Mouse (Mus musculus): ENCODE results near the gene Rusc2. TPM values are rescaled to one million over a fixed set of nuclear protein-coding genes. Genes with fewer than 3 reads are reported as not detected.

Rusc2 gene
- polyA plus RNA-seq, 1 experiment from 2014 or later: 7.4 TPM

GRCm38 (mm10) chr4:43399391-43400131, 17.8 kb downstream of the Rusc2 start:
- no peak overlapping the region for H3K4me3 ChIP-seq (ENCODE audit: low read depth, low read length)
- H3K27me3 ChIP-seq (ENCODE audit: control insufficient read depth, insufficient read depth, low read length): no peaks in the 10 kb centered on the region
- no peaks in the 10 kb centered on the region for H3K36me3 ChIP-seq (replicated peaks; ENCODE audit: control insufficient read depth, insufficient read depth, low read depth, low read length)
- DNase-seq (ENCODE audit: low spot score) (no peak), ATAC-seq (replicated peaks; ENCODE audit: insufficient number of reproducible peaks, low FRiP score, low TSS enrichment, low read depth) (no peak)
- WGBS: 75% methylated on average over 31 of the region's 31 CpGs
- no peak overlapping the region for H3K9ac ChIP-seq (replicated peaks; ENCODE audit: low read length)
- no peaks in the 10 kb centered on the region for H3K9me3 ChIP-seq (replicated peaks; ENCODE audit: control insufficient read depth, low read length)
- H3K4me2 ChIP-seq (ENCODE audit: low read depth, low read length): no peak overlapping the region
- no peak overlapping the region for H3K27ac ChIP-seq (replicated peaks; ENCODE audit: low read depth, low read length)
- H3K4me1 ChIP-seq (ENCODE audit: control insufficient read depth, insufficient read depth, low read length): peaks cover 11% of the 10 kb centered on the region; the same call in 1 of the 2 replicates

GRCm38 (mm10) chr4:43400976-43401375, 19.2 kb downstream of the Rusc2 start:
- ATAC-seq (replicated peaks; ENCODE audit: insufficient number of reproducible peaks, low FRiP score, low TSS enrichment, low read depth) (peak; percentile 69), DNase-seq (ENCODE audit: low spot score) (peak; percentile 76)
- Histone ChIP-seq H3K4me3 (ENCODE audit: low read depth, low read length) (no peak overlapping the region), H3K36me3 (replicated peaks; ENCODE audit: control insufficient read depth, insufficient read depth, low read depth, low read length) (no peaks in the 10 kb centered on the region), H3K4me1 (ENCODE audit: control insufficient read depth, insufficient read depth, low read length) (peaks cover 11% of the 10 kb centered on the region; the same call in 1 of the 2 replicates), H3K27me3 (ENCODE audit: control insufficient read depth, insufficient read depth, low read length) (no peaks in the 10 kb centered on the region), H3K9ac (replicated peaks; ENCODE audit: low read length) (no peak overlapping the region), H3K9me3 (replicated peaks; ENCODE audit: control insufficient read depth, low read length) (no peaks in the 10 kb centered on the region), H3K4me2 (ENCODE audit: low read depth, low read length) (peak overlapping the region; percentile 11; the same call in 1 of the 2 replicates), H3K27ac (replicated peaks; ENCODE audit: low read depth, low read length) (no peak overlapping the region)
- 25% methylated on average over 10 of the region's 10 CpGs for WGBS

GRCm38 (mm10) chr4:43401486-43401885, 19.7 kb downstream of the Rusc2 start:
- H3K36me3 ChIP-seq (replicated peaks; ENCODE audit: control insufficient read depth, insufficient read depth, low read depth, low read length): no peaks in the 10 kb centered on the region
- no peaks in the 10 kb centered on the region for H3K27me3 ChIP-seq (ENCODE audit: control insufficient read depth, insufficient read depth, low read length)
- H3K9ac ChIP-seq (replicated peaks; ENCODE audit: low read length): 0 out of 2 replicates have a peak overlapping the region, but pooled peaks have one; percentile 15
- DNase-seq (ENCODE audit: low spot score): no peak
- H3K27ac ChIP-seq (replicated peaks; ENCODE audit: low read depth, low read length): no peak overlapping the region
- H3K4me3 ChIP-seq (ENCODE audit: low read depth, low read length): no peak overlapping the region
- H3K9me3 ChIP-seq (replicated peaks; ENCODE audit: control insufficient read depth, low read length): no peaks in the 10 kb centered on the region
- no peak for ATAC-seq (replicated peaks; ENCODE audit: insufficient number of reproducible peaks, low FRiP score, low TSS enrichment, low read depth)
- peak overlapping the region; percentile 11; the same call in 1 of the 2 replicates for H3K4me2 ChIP-seq (ENCODE audit: low read depth, low read length)
- WGBS: 81% methylated on average over 10 of the region's 10 CpGs
- peaks cover 11% of the 10 kb centered on the region; the same call in 1 of the 2 replicates for H3K4me1 ChIP-seq (ENCODE audit: control insufficient read depth, insufficient read depth, low read length)

- WGBS: 74% methylated on average over 9 of the region's 9 CpGs
- Histone ChIP-seq H3K4me2 (ENCODE audit: low read depth, low read length) (no peak overlapping the region), H3K9ac (replicated peaks; ENCODE audit: low read length) (no peak overlapping the region), H3K9me3 (replicated peaks; ENCODE audit: control insufficient read depth, low read length) (no peaks in the 10 kb centered on the region), H3K27ac (replicated peaks; ENCODE audit: low read depth, low read length) (no peak overlapping the region), H3K27me3 (ENCODE audit: control insufficient read depth, insufficient read depth, low read length) (no peaks in the 10 kb centered on the region), H3K4me1 (ENCODE audit: control insufficient read depth, insufficient read depth, low read length) (peaks cover 11% of the 10 kb centered on the region; the same call in 1 of the 2 replicates), H3K36me3 (replicated peaks; ENCODE audit: control insufficient read depth, insufficient read depth, low read depth, low read length) (no peaks in the 10 kb centered on the region), H3K4me3 (ENCODE audit: low read depth, low read length) (no peak overlapping the region)
- ATAC-seq (replicated peaks; ENCODE audit: insufficient number of reproducible peaks, low FRiP score, low TSS enrichment, low read depth) (no peak), DNase-seq (ENCODE audit: low spot score) (no peak)
These were observed 20.4 kb downstream of the Rusc2 start for GRCm38 (mm10) chr4:43402212-43402611.

- no peak for ATAC-seq (replicated peaks; ENCODE audit: insufficient number of reproducible peaks, low FRiP score, low TSS enrichment, low read depth)
- H3K4me2 ChIP-seq (ENCODE audit: low read depth, low read length): no peak overlapping the region
- no peaks in the 10 kb centered on the region for H3K9me3 ChIP-seq (replicated peaks; ENCODE audit: control insufficient read depth, low read length)
- no peaks in the 10 kb centered on the region for H3K36me3 ChIP-seq (replicated peaks; ENCODE audit: control insufficient read depth, insufficient read depth, low read depth, low read length)
- H3K4me1 ChIP-seq (ENCODE audit: control insufficient read depth, insufficient read depth, low read length): peaks cover 7% of the 10 kb centered on the region; the same call in 1 of the 2 replicates
- WGBS: 85% methylated on average over 10 of the region's 10 CpGs
- no peak for DNase-seq (ENCODE audit: low spot score)
- H3K27me3 ChIP-seq (ENCODE audit: control insufficient read depth, insufficient read depth, low read length): no peaks in the 10 kb centered on the region
- no peak overlapping the region for H3K9ac ChIP-seq (replicated peaks; ENCODE audit: low read length)
- no peak overlapping the region for H3K4me3 ChIP-seq (ENCODE audit: low read depth, low read length)
- H3K27ac ChIP-seq (replicated peaks; ENCODE audit: low read depth, low read length): no peak overlapping the region
These were observed 22.9 kb downstream of the Rusc2 start for GRCm38 (mm10) chr4:43404697-43405096.

GRCm38 (mm10) chr4:43406162-43406971, 24.6 kb downstream of the Rusc2 start:
- H3K4me1 ChIP-seq (ENCODE audit: control insufficient read depth, insufficient read depth, low read length): 0 out of 2 replicates have a peak, but pooled peaks cover under 1% of the 10 kb centered on the region
- H3K4me2 ChIP-seq (ENCODE audit: low read depth, low read length): peak overlapping the region; percentile 38
- H3K27me3 ChIP-seq (ENCODE audit: control insufficient read depth, insufficient read depth, low read length): no peaks in the 10 kb centered on the region
- ATAC-seq (replicated peaks; ENCODE audit: insufficient number of reproducible peaks, low FRiP score, low TSS enrichment, low read depth) (peak; percentile 95), DNase-seq (ENCODE audit: low spot score) (peak; percentile 92)
- H3K4me3 ChIP-seq (ENCODE audit: low read depth, low read length): peak overlapping the region; percentile 30
- peak overlapping the region; percentile 53 for H3K9ac ChIP-seq (replicated peaks; ENCODE audit: low read length)
- no peaks in the 10 kb centered on the region for H3K36me3 ChIP-seq (replicated peaks; ENCODE audit: control insufficient read depth, insufficient read depth, low read depth, low read length)
- 0 out of 2 replicates have a peak overlapping the region, but pooled peaks have one; percentile 14 for H3K27ac ChIP-seq (replicated peaks; ENCODE audit: low read depth, low read length)
- 1% methylated on average over 28 of the region's 28 CpGs for WGBS
- H3K9me3 ChIP-seq (replicated peaks; ENCODE audit: control insufficient read depth, low read length): no peaks in the 10 kb centered on the region

GRCm38 (mm10) chr4:43407071-43407920, 25.5 kb downstream of the Rusc2 start:
- Histone ChIP-seq H3K4me3 (ENCODE audit: low read depth, low read length) (peak overlapping the region; percentile 30), H3K4me1 (ENCODE audit: control insufficient read depth, insufficient read depth, low read length) (no peaks in the 10 kb centered on the region), H3K9ac (replicated peaks; ENCODE audit: low read length) (peak overlapping the region; percentile 53), H3K4me2 (ENCODE audit: low read depth, low read length) (peak overlapping the region; percentile 38), H3K36me3 (replicated peaks; ENCODE audit: control insufficient read depth, insufficient read depth, low read depth, low read length) (no peaks in the 10 kb centered on the region), H3K27ac (replicated peaks; ENCODE audit: low read depth, low read length) (no peak overlapping the region), H3K27me3 (ENCODE audit: control insufficient read depth, insufficient read depth, low read length) (no peaks in the 10 kb centered on the region), H3K9me3 (replicated peaks; ENCODE audit: control insufficient read depth, low read length) (no peaks in the 10 kb centered on the region)
- whole genome bisulfite sequencing: 63% methylated on average over 12 of the region's 12 CpGs
- DNase-seq (ENCODE audit: low spot score) (no peak), ATAC-seq (replicated peaks; ENCODE audit: insufficient number of reproducible peaks, low FRiP score, low TSS enrichment, low read depth) (no peak)

All from embryonic facial prominence, embryonic 11.5 days (tissue).